Mouse (Mus musculus) thymus, adult 18-20 months (tissue): Measurements from ENCODE around the gene Panx2.
A peak's percentile ranks its signal among the peaks of the same experiment; 100 is the strongest.

Experiments
- DNase-seq, 2 experiments: peaks; one replicate each; pipeline ENCODE4 v3.0.0; 2022; ENCODE audit warnings: mixed read lengths in 2 of 2

Panx2 gene

GRCm38 (mm10) chr15:89075478-89076147 lies 16.1 kb downstream of the Panx2 start:
- DNase-seq = peak; percentile 80 to 81

- DNase-seq = peak; percentile 36 to 52
These were observed 16.7 kb downstream of the Panx2 start for GRCm38 (mm10) chr15:89076156-89076731.

GRCm38 (mm10) chr15:89078208-89078836 lies 18.8 kb downstream of the Panx2 start:
- DNase-seq = peak; percentile 58 to 76

GRCm38 (mm10) chr15:89083906-89084305 lies 24.4 kb downstream of the Panx2 start:
- DNase-seq = no peak

- no peak for DNase-seq
These were observed 25.3 kb downstream of the Panx2 start for GRCm38 (mm10) chr15:89084826-89085225.

GRCm38 (mm10) chr15:89088607-89089247 lies 29.2 kb downstream of the Panx2 start, which contains the start of gene Selenoo:
Gene Selenoo (plus strand): TSS chr15:89089084.
- peak; percentile 74 to 78 for DNase-seq

- no peak for DNase-seq
These were observed 29.9 kb downstream of the Panx2 start for GRCm38 (mm10) chr15:89089248-89090051.

- no peak for DNase-seq
These were observed 31.1 kb downstream of the Panx2 start for GRCm38 (mm10) chr15:89090662-89091061.

GRCm38 (mm10) chr15:89092181-89092580 lies 32.6 kb downstream of the Panx2 start:
- no peak for DNase-seq

GRCm38 (mm10) chr15:89097450-89097849 lies 37.9 kb downstream of the Panx2 start:
- no peak for DNase-seq

- no peak for DNase-seq
These were observed 39.1 kb downstream of the Panx2 start for GRCm38 (mm10) chr15:89098616-89099015.

- no peak for DNase-seq
These were observed 41.3 kb downstream of the Panx2 start for GRCm38 (mm10) chr15:89100823-89101222.

- DNase-seq = no peak
These were observed 43.1 kb downstream of the Panx2 start for GRCm38 (mm10) chr15:89102646-89103045.

GRCm38 (mm10) chr15:89103921-89104320 lies 44.4 kb downstream of the Panx2 start:
- no peak for DNase-seq

GRCm38 (mm10) chr15:89104425-89104824 lies 44.9 kb downstream of the Panx2 start:
- DNase-seq = no peak

GRCm38 (mm10) chr15:89106073-89106472 lies 46.5 kb downstream of the Panx2 start:
- no peak for DNase-seq

GRCm38 (mm10) chr15:89106976-89107375 lies 47.4 kb downstream of the Panx2 start:
- DNase-seq = no peak

- no peak for DNase-seq
These were observed 50.6 kb downstream of the Panx2 start for GRCm38 (mm10) chr15:89110147-89110546.

- no peak for DNase-seq
These were observed 58.5 kb downstream of the Panx2 start for GRCm38 (mm10) chr15:89118007-89118406.

GRCm38 (mm10) chr15:89122649-89123366 lies 63.3 kb downstream of the Panx2 start, which contains the start of gene Tubgcp6:
Gene Tubgcp6 (minus strand): TSS chr15:89123112.
- peak; percentile 77 to 88 for DNase-seq
